Mouse (Mus musculus) inflammation-experienced regulatory T-cells, adult 16 weeks (primary cell): ENCODE measurements around the gene Zfp566. TPM values are rescaled to one million over a fixed set of nuclear protein-coding genes. Genes with fewer than 3 reads are reported as not detected.

Source experiments
- polyA plus RNA-seq: library from polyadenylated mRNA; unstranded; fragments of 100-300 nt; shearing (Covaris generic); gene quantifications from one replicate; pipeline ENCODE4 v1.2.1, GENCODE M21; 2017

Zfp566 gene
- polyA plus RNA-seq, result 11.9 TPM

DNA sequence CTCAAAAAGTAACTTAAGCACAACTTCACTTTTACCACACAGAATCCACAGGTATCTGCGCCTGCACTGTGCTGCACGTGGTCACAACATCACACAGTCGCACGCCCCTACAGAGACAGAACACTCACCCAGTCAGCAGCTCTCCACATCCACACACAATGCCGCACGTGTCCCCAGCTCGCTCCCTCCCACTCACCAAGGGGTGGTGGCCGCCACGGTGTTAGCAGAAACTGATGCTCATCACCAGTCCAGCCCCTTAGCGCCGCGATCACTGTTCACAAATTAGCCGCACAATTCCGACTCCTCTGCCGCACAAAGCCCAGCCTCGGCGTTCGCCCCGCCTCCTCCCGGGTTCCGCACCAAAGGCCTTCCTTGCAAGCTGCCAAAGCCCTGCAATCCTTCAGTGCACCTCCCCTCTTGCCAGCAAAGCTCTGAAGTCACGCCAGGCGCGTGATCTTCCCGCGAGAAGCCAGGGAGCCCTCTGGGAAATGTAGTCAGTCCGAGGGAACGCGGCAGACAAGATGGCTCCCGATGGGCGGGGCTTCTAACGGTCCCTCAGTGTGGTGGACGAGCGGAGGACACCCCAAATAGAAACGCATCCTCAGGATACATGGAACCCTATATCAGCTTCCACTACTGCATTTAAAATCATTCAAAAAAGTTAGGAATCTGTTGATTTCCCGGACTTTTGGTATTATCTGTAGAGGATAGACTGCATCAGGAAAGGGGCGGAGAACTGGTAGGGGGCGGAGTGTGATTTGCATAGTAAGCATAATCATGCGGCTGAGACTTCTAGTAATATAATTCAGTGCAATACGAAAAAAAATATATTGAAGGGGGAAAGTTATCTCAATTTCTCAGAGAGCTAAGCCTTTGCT lies at the start of gene Zfp566, which contains the start of gene Gm26920:
TSS of gene Zfp566 (minus strand) at position 436 of the 878 bp plus-strand sequence.
TSS of gene Gm26920 (minus strand) at position 319 of the 878 bp plus-strand sequence.

DNA sequence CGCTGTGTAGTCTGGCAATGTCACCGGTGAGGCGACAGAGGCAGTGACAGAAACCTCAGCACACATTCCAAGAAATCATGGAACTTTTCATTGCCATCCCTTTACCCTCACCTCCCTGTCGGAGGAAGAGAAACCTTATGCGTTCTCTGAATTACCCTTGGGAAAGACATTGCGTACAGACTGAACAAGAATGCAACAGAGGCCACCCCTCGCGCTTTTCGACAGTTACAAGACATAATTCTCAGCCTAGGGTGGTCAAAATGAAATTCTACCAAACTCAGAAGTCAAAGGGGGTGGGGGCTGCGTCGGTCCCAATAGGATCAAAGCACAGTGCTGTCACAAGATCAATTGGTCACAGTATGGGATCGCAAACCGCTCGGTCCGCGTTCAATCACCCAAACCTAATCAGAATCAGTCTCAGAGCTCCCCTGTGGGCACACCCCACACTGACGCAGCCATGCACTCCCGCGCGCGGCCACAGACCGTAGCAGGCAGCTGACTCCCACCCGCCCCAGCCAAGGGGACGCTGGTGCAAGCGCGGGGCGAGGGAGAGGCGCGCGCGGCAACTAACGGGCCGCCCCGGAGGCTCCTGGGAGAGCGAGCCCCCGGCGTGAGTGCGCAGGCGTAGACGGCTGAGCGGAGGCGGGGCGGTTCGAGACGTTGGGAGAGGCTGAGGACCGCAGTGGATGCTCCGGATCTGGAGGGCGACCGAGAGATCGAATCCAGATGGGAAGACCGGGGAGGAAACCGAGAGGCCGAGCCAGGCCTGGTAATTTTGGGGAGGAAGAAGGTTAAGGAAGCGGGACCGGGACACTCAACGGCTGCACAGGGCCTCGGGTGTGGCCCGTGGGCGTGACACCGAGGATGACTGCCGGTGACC lies 31.2 kb upstream of the Zfp566 start, which contains the start of gene Zfp382:
TSS of gene Zfp382 (plus strand) at position 635 of the 880 bp plus-strand sequence.

DNA sequence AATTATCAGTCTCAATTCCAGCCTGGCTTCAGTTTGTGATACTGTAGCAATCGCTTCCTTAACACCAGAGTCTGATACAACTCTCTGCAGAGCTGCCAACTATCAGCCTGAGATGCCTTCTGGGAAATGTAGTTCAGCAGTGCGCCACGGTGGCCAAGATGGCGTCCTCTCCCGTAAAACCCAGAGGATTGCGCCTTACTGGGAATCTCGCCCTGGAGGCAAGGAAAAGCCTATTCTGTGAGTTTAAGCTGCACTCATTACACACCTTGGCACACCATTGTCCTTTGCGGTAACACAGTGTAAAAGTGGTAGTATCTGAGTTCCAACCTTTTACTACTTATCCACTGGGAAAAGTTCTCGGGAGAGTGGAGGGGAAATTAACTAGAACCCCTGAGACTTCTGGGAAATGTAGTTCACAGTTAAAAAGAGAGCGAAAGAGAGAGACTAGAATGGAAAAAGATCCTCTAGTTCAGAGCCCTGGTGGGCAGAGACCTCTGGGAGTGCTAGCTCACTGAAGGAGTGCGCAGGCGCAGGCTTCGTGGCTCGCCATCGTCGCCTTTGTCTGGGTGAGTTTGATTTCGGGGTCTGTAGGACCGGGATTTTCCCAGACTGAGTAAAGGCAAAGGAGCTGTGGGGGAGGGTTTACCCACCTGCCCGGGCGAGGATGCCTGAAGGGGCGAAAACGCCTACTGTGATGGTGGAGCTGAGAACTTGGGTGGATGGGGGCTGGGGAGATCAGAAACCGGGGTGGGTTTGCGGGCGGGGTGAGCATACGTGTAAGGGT lies 4.5 kb upstream of the Zfp566 start, which contains the start of gene Zfp260:
TSS of gene Zfp260 (plus strand) at position 132 of the 784 bp plus-strand sequence.

DNA sequence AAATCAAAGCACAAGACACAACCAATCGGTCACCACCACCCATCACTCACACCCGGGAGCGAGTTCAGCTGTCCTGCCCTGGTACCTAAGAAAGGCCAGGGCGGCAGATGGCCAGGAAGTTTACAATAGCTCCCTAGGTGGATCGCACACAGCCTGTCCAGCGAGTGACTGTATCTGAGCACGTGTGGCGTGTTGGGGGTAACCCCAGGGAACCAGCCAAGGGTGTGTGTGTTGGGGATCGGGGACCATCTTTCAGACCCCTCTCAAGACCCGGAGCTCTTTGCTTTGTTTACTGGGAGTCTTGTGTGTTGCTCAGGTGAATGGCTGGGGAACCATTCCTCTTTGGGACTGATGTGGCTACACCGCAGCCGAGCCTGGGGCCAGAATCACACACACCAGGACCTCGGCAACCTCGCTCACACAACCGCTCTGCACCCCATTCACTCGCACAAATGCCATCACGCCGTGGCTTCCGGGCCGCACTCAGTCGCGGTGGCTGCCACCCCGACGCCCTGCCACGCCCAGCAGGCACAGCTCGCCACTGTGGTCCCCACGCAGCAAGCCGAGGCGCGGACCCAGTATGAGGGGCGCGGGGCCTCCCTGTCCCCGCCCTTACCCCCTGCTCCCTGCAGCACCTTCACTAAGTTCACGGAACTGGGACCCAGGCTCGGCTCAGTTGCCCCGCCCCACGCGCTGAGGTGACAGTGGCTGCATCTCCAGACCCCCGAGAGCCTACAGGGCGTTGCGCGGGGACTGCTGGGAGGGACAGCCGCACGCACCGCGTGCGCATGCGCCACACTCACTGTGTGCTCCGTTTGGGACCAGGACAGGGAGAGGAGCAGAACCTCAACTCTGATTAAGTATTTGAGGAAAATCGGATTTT lies 17.9 kb downstream of the Zfp566 start, which contains the start of gene Zfp82:
TSS of gene Zfp82 (minus strand) at position 755 of the 883 bp plus-strand sequence.

DNA sequence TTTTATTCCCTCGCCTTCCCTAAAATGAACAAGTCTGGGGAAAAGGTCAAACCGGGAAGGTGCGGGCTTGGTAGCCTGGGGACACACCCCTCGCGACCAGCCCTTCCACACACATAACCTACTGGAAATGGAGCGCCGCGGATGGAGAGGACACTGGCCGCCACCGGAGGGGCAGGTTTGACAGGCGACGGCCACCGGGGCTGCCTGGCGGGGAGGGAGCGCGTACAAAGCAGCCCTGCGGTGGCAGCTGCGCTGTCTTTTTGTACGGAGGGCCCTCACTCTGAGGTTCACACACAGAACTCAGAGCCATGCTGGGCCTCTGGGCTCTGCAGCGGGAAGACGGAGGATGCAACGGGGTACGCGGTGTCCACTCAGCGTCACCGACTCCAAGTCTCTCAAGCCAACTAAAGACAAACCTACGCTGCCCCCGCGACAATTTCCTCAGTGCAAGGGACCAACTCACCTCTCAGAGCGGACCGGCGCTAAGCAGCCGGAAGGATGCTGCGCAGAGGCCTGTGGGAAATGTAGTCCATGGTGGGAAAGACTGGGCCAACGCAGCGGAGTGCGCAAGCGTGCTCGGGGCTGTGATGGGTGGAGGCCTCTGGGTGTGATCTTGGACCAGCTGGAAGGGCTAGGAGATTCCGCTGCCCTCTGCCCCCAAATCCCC lies 39.3 kb downstream of the Zfp566 start, which contains the start of gene Zfp14:
TSS of gene Zfp14 (minus strand) at position 499 of the 667 bp plus-strand sequence.

Other genes starting within 250 kb of the Zfp566 start
- 7.7 TPM for gene Zfp940, start 236.9 kb downstream of the Zfp566 start, polyA plus RNA-seq
- gene Zfp420, start 230.5 kb downstream of the Zfp566 start, polyA plus RNA-seq, result 11.8 TPM
- 7.9 TPM for gene Zfp27, start 184.0 kb downstream of the Zfp566 start, polyA plus RNA-seq
- 0.91 TPM for gene Zfp383, start 182.3 kb downstream of the Zfp566 start, polyA plus RNA-seq
- gene Zfp74, start 136.4 kb downstream of the Zfp566 start, polyA plus RNA-seq, result 11.4 TPM
- 6.7 TPM for gene Zfp568, start 106.6 kb downstream of the Zfp566 start, polyA plus RNA-seq
- gene Zfp14, start 39.1 kb downstream of the Zfp566 start, polyA plus RNA-seq, result 8.0 TPM
- gene Zfp82, start 17.6 kb downstream of the Zfp566 start, polyA plus RNA-seq, result 16.4 TPM
- gene Gm26920, start 117 bp downstream of the Zfp566 start, polyA plus RNA-seq, result 1.2 TPM
- gene Zfp260, start 4.2 kb upstream of the Zfp566 start, polyA plus RNA-seq, result 111 TPM
- gene Zfp382, start 31.4 kb upstream of the Zfp566 start, polyA plus RNA-seq, result 22.3 TPM
- 35.9 TPM for gene Zfp146, start 79.2 kb upstream of the Zfp566 start, polyA plus RNA-seq
- 1.4 TPM for gene Cox7a1, start 93.6 kb upstream of the Zfp566 start, polyA plus RNA-seq
- gene Capns1, start 108.3 kb upstream of the Zfp566 start, polyA plus RNA-seq, result 70.0 TPM
- 55.8 TPM for gene Polr2i, start 141.4 kb upstream of the Zfp566 start, polyA plus RNA-seq
- 123 TPM for gene Tbcb, start 141.7 kb upstream of the Zfp566 start, polyA plus RNA-seq
- gene Ovol3, start 145.2 kb upstream of the Zfp566 start, polyA plus RNA-seq, result not detected
- 0.66 TPM for gene Thap8, start 189.6 kb upstream of the Zfp566 start, polyA plus RNA-seq
- gene Wdr62, start 189.9 kb upstream of the Zfp566 start, polyA plus RNA-seq, result 7.5 TPM
- gene Clip3, start 201.2 kb upstream of the Zfp566 start, polyA plus RNA-seq, result 9.6 TPM
- gene Alkbh6, start 218.2 kb upstream of the Zfp566 start, polyA plus RNA-seq, result 178 TPM
- 18.4 TPM for gene Syne4, start 224.3 kb upstream of the Zfp566 start, polyA plus RNA-seq
- gene E130208F15Rik, start 231.2 kb upstream of the Zfp566 start, polyA plus RNA-seq, result not detected
- 11.3 TPM for gene Sdhaf1, start 233.4 kb upstream of the Zfp566 start, polyA plus RNA-seq